Mouse (Mus musculus) cortical plate, adult 2 months (tissue): ENCODE results near the gene Irak2.
A peak's percentile ranks its signal among the peaks of the same experiment; 100 is the strongest.

Experiments used
- CTCF ChIP-seq: fragments of 200-500 bp; IDR thresholded peaks from 2 replicates; pipeline ENCODE4 v1.5.1; 2011; ENCODE audit warnings: mild to moderate bottlenecking, control low read depth, low read length; ENCODE audit not compliant: insufficient read depth; ENCODE audit errors: extremely low read depth
- POLR2A ChIP-seq: fragments of 200-500 bp; IDR thresholded peaks from 2 replicates; pipeline ENCODE4 v1.6.1; 2011; ENCODE audit warnings: mild to moderate bottlenecking, low read length, control low read depth; ENCODE audit not compliant: insufficient read depth; ENCODE audit errors: extremely low read depth

- no peak for TF ChIP-seq CTCF
- TF ChIP-seq POLR2A: peak; percentile 57; the same call in 1 of the 2 replicates
These were observed 58.4 kb downstream of the Irak2 start, which contains the start of gene Tatdn2 for GRCm38 (mm10) chr6:113696582-113697221.
